Mouse (Mus musculus) liver, embryonic 14.5 days (tissue): ENCODE data around the gene Frmd5.

Experiments used
- CTCF ChIP-seq: IDR thresholded peaks from 2 replicates; pipeline ENCODE4 v1.5.1; 2016; ENCODE audit warnings: antibody characterized with exemption, low read depth, control low read depth
- EP300 ChIP-seq: IDR thresholded peaks from 2 replicates; pipeline ENCODE4 v1.6.1; 2016; ENCODE audit warnings: antibody characterized with exemption, low read depth

- no peak for TF ChIP-seq EP300
- TF ChIP-seq CTCF = no peak
These were observed 45.5 kb downstream of the Frmd5 start for GRCm38 (mm10) chr2:121761281-121761795.
